Mouse (Mus musculus) heart, adult 9 months (tissue): ENCODE measurements around the gene Flot1.
"Not testable (repeated sequence)": the region's sequence is repeated elsewhere in the genome, so short reads cannot be mapped to it uniquely, and the experiment has no call there.

Experiments used
- DNase-seq, 2 experiments: peaks; one replicate each; pipeline ENCODE4 v3.0.0; 2022; ENCODE audit warnings: low spot score in 2 of 2

Flot1 gene

GRCm38 (mm10) chr17:35836178-35836965, 13.3 kb downstream of the Flot1 start:
- peak; percentile 76 to 87 for DNase-seq

DNA sequence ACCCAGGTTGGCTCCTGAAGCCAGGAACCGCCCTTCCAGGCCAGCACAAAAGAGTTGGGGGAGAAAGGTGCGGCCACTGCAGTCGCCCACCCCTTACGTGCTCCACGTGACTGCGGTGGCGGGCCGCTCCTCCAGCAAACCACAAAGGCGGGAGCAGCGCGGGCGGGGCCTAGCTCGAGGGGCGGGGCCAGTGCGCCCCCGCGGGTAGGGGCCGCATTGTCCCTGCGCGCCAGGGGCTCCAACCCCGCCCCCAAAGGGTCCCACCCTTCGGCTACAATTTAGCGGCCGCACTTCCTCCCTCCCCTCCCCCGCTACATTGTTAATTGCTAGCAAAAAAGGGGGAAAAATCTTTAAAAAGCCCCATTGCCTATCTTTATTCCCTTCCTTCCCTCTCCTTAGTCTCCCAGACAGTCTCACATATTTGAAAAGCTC, 14.0 kb downstream of the Flot1 start:
- DNase-seq, result peak; percentile 87 to 88

GRCm38 (mm10) chr17:35837487-35837886, 14.5 kb downstream of the Flot1 start:
- peak; percentile 47 to 59 for DNase-seq

DNA sequence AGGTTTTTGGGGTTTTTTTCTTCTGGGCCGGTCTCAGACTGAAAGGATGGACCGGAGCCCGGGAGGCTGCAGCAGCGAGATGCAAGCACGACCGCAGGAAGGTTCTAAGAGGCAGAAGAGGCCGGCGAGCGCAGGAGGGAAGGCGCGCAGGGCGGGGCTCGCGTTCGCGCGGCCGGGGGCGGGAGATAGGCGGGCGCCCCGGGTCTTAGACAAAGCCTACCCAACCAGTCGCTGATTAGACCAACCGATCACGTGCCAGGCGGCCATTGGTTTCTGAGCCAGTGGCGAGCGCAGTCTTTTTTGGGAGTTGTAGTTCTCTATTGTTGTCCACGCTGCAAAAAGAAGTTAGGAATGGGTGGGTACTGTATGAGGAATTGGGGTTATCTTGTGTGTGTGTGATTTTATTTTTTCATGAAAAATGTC, 15.1 kb downstream of the Flot1 start, which contains the start of gene Tubb5:
Gene Tubb5, minus strand, starts transcription at position 185 of the 423 bp plus-strand sequence.
- DNase-seq, result peak; percentile 97

DNA sequence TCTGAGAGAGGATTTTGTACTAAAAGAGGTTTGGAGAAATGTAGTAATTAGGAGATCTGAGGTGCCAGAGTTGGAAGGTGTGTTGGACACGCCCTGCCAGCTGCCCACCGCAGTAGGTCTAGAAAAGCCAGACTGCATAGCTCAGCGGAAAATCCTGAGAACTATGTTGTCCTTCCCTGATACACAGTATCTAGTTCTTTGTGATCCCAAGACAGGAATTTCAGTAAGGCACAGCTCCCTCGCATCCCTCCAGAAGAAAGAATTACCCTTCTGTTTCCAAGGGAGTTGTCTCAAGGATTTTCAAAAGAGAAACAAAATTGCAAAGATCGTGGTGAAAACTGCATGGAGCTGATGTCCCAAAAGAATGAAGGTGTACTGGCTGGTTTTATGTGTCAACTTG, 15.5 kb downstream of the Flot1 start:
- DNase-seq, result no peak

GRCm38 (mm10) chr17:35839002-35839401, 16.0 kb downstream of the Flot1 start:
- not testable (repeated sequence) for DNase-seq

- no peak for DNase-seq
Measured at GRCm38 (mm10) chr17:35840561-35840960, 17.5 kb downstream of the Flot1 start.

- DNase-seq, result peak; percentile 99 to 100
Measured at GRCm38 (mm10) chr17:35841076-35841950, 18.3 kb downstream of the Flot1 start, which contains the start of gene Mdc1. Gene Mdc1 (plus strand): TSS chr17:35841515.

- no peak for DNase-seq
Measured at GRCm38 (mm10) chr17:35842006-35842405, 19.0 kb downstream of the Flot1 start.

DNA sequence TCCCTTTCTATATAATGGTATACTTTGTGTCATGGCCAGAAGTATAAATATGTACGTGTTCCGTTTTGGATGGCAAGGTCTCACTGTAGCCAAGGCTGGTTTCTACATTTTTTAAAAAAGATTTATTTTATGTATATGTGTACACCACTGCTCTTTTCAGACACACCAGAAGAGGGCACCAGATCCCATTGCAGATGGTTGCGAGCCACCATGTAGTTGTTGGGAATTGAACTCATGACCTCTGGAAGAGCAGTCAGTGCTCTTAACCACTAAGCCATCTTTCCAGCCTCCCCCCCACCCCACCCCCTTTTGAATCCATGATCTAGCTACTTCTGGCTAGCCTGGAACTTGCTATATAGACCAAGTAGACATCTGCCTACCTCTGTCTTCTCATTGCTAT, 20.5 kb downstream of the Flot1 start:
- DNase-seq, result no peak

- DNase-seq, result no peak
Measured at GRCm38 (mm10) chr17:35848112-35848511, 25.1 kb downstream of the Flot1 start.

- no peak for DNase-seq
Measured at GRCm38 (mm10) chr17:35850974-35851373, 27.9 kb downstream of the Flot1 start.

- no peak for DNase-seq
Measured at GRCm38 (mm10) chr17:35859371-35859770, 36.3 kb downstream of the Flot1 start.

DNA sequence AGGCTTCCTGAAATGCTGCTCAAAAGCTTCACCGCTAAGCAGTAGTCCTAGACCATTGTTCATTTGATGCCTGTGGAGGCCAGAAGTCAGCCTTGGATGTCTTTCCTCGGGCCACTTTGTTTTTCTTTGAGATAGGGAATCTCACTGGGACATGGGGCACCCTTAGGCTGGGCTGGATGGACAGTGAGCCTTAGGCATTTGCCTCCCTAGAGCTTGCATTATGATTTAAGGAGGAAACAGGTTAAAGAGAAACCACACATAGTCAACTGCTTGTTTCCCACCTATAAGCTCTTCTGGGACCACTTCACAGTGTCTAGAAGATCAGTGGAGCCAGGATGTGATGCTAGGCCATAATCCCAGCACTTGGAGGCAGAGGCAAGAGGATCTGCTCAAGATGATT, 36.8 kb downstream of the Flot1 start:
- DNase-seq, result no peak

DNA sequence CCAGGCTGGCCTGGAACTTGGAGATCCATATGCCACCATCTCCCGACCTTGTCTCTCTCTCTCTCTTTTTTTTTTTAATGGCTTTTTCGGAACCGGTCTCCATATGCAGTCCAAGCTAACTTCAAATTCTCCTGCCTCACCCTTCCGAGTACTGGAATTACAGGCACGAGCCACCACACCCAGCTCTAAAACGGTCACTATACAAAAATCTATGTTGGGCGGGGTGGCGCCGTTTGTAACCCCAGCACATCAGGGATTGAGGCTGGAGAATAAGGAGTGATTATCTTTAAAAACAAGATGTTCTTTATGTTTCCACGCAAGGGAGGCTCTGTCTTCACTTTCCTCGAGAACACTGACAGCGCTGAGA, 37.8 kb downstream of the Flot1 start:
- no peak for DNase-seq

- DNase-seq, result peak; percentile 92 to 94
Measured at GRCm38 (mm10) chr17:35861198-35861857, 38.3 kb downstream of the Flot1 start, which contains the start of gene Nrm. Gene Nrm (plus strand): TSS chr17:35861318.

DNA sequence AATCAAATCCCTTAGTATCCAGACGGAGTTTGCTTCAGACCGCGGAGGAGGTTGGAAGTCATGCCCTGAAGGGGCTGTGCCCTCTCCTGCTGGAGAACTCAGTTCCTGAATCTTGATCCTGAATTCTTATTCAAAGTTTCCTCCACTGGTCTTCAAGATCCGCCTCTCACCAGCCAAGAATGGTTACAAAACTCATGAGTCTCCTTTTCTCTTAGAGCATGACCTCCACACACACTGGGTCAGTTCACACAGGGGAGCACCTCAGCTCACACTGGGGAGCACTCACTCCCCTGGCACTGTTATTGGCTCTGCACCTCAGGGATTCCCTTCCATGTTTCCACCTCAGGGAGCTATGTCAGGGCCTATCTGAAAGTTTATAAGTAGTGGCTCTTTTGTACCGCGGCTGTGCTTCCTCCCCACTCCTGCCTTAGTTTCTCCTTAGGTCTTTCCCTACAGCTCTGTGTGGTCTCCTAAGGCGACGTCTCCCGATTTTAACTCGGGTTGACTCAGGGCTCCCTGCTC, 41.9 kb downstream of the Flot1 start:
- no peak for DNase-seq

- DNase-seq, result peak; percentile 87 to 92
Measured at GRCm38 (mm10) chr17:35865481-35866280, 42.7 kb downstream of the Flot1 start, which contains the start of gene Ppp1r18. Gene Ppp1r18 (plus strand): TSS chr17:35865593.

DNA sequence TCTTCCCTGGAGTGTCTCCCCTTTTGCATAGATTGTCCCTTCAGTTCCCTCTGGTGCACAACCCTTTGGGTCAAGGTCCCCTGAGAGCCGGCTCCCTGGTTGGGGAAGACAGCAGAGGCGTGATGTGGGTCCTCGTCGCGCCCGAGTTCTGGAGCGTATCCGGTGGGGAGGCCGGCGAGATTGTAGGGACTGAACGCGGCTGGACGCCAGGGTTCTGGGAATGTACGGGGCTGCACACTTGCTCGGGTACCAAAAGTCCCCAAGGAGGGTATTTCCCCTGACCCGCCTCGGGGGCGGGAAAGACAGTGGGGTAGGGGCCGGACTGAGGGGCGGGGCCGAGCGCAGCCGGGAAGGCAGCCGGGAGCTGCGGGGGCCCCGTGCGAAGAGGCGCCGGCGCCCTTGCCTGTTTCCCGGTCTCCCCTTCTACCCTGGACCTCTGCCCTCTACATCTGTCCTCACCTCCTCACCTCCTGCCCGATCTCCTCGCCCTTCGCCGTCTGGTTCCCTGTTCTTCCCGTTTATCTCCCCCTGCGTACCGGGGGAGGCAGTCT, 43.3 kb downstream of the Flot1 start:
- DNase-seq, result peak; percentile 86 to 91
